Mouse (Mus musculus) hindbrain, postnatal 0 days (tissue): ENCODE measurements at regions not wholly inside any gene's neighbourhood (a gene's known extent, or its start where the extent isn't known, plus 50 kb on each side); places are given as distances from the start of the nearest gene placed in this dataset.
A peak's percentile ranks its signal among the peaks of the same experiment; 100 is the strongest.
"Not testable (repeated sequence)": the region's sequence is repeated elsewhere in the genome, so short reads cannot be mapped to it uniquely, and the experiment has no call there.

Source experiments
- ATAC-seq: fragments of 200-750 bp; cut with Nextera tagmentation; 2 replicates; pipeline ENCODE4 v1.8.0; 2017; ENCODE audit warnings: mild to moderate bottlenecking, moderate TSS enrichment, moderate library complexity
- DNase-seq: peaks from one replicate; pipeline ENCODE4 v3.0.0-alpha.2; 2015; ENCODE audit warnings: low spot score
- H3K27ac ChIP-seq: fragments of 300-500 bp; sonication (generic); 2 replicates; pipeline ENCODE4 v1.5.1; 2014; ENCODE audit warnings: mild to moderate bottlenecking
- H3K27me3 ChIP-seq: fragments of 300-500 bp; sonication (generic); 2 replicates; pipeline ENCODE4 v1.6.1; 2014; ENCODE audit warnings: low read length, mixed read lengths; ENCODE audit not compliant: insufficient read depth
- H3K36me3 ChIP-seq: fragments of 300-500 bp; sonication (generic); 2 replicates; pipeline ENCODE4 v1.6.1; 2014; ENCODE audit warnings: low read length, mixed read lengths; ENCODE audit not compliant: insufficient read depth
- H3K4me1 ChIP-seq: fragments of 300-500 bp; sonication (generic); 2 replicates; pipeline ENCODE4 v1.6.1; 2014; ENCODE audit warnings: antibody characterized with exemption, low read length, mixed read lengths; ENCODE audit not compliant: insufficient read depth
- H3K4me2 ChIP-seq: fragments of 300-500 bp; sonication (generic); 2 replicates; pipeline ENCODE4 v1.6.1; 2014; ENCODE audit warnings: low read depth, mild to moderate bottlenecking, low read length, moderate library complexity, mixed read lengths
- H3K4me3 ChIP-seq: fragments of 300-500 bp; sonication (generic); 2 replicates; pipeline ENCODE4 v1.5.1; 2014; ENCODE audit warnings: low read length
- H3K9ac ChIP-seq: fragments of 300-500 bp; sonication (generic); replicated peaks from 2 replicates; pipeline ENCODE4 v1.6.1; 2014; ENCODE audit warnings: mild to moderate bottlenecking, low read length, moderate library complexity, mixed read lengths
- H3K9me3 ChIP-seq: fragments of 300-500 bp; sonication (generic); 2 replicates; pipeline ENCODE4 v1.6.1; 2016; ENCODE audit warnings: low read length, mixed read lengths
- CTCF ChIP-seq: IDR thresholded peaks from 2 replicates; pipeline ENCODE4 v1.5.1; 2016; ENCODE audit warnings: antibody characterized with exemption, control low read depth, low read depth
- WGBS: fragments of 180-500 bp; shearing (Covaris S2); extraction: QIAGEN DNeasy Blood & Tissue Kit; methylation state at CpG from one replicate; pipeline ENCODE4 v1.1.7; 2014; 5-methylcytosine and 5-hydroxymethylcytosine counted together

GRCm38 (mm10) chr11:22589901-22590300 lies 78.0 kb downstream of the Tmem17 start:
- H3K27ac ChIP-seq, result no peak overlapping the region
- ATAC-seq, result no peak
- H3K4me3 ChIP-seq, result no peak overlapping the region
- H3K9ac ChIP-seq, result no peak overlapping the region
- DNase-seq, result no peak
- WGBS, result 41% methylated on average over 2 of the region's 2 CpGs
- no peaks in the 10 kb centered on the region for H3K9me3 ChIP-seq
- H3K4me2 ChIP-seq, result no peak overlapping the region
- H3K36me3 ChIP-seq, result no peaks in the 10 kb centered on the region
- no peak for TF ChIP-seq CTCF
- H3K4me1 ChIP-seq, result peaks cover 9% of the 10 kb centered on the region
- H3K27me3 ChIP-seq, result no peaks in the 10 kb centered on the region

DNA sequence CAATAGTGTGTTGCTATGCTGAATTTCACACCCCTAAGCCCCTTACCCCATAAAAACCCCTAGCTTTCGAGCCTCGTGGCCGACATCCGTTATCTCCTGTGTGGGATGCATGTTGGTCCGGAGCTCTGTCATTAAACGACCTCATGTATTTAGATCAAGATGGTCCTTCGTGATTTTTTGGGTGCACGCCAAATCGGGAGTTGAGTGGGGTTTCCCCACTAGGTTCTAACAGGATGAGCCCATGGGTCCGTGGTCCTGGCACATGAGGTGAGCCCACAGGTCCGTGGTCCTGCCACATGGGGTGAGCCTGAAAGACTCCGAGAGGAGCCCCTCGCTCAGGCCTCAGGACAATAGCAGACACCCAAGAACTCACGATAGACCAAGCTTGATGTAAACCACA lies 79.2 kb downstream of the Tmem17 start:
- not testable (repeated sequence) for DNase-seq, ATAC-seq, H3K36me3 ChIP-seq, H3K4me1 ChIP-seq, H3K4me2 ChIP-seq, H3K27ac ChIP-seq, H3K27me3 ChIP-seq, H3K4me3 ChIP-seq, H3K9ac ChIP-seq, H3K9me3 ChIP-seq
- 94% methylated on average over 14 of the region's 14 CpGs for WGBS

GRCm38 (mm10) chr11:22592706-22593105 lies 80.8 kb downstream of the Tmem17 start:
- no peaks in the 10 kb centered on the region for H3K36me3 ChIP-seq
- H3K4me1 ChIP-seq, result peaks cover 4% of the 10 kb centered on the region; the same call in 1 of the 2 replicates
- WGBS, result 91% methylated on average over 5 of the region's 5 CpGs
- H3K9ac ChIP-seq, result no peak overlapping the region
- H3K4me2 ChIP-seq, result no peak overlapping the region
- no peak overlapping the region for H3K4me3 ChIP-seq
- DNase-seq, result no peak
- no peak overlapping the region for H3K27ac ChIP-seq
- ATAC-seq, result no peak
- no peak for TF ChIP-seq CTCF
- no peaks in the 10 kb centered on the region for H3K9me3 ChIP-seq
- no peaks in the 10 kb centered on the region for H3K27me3 ChIP-seq

DNA sequence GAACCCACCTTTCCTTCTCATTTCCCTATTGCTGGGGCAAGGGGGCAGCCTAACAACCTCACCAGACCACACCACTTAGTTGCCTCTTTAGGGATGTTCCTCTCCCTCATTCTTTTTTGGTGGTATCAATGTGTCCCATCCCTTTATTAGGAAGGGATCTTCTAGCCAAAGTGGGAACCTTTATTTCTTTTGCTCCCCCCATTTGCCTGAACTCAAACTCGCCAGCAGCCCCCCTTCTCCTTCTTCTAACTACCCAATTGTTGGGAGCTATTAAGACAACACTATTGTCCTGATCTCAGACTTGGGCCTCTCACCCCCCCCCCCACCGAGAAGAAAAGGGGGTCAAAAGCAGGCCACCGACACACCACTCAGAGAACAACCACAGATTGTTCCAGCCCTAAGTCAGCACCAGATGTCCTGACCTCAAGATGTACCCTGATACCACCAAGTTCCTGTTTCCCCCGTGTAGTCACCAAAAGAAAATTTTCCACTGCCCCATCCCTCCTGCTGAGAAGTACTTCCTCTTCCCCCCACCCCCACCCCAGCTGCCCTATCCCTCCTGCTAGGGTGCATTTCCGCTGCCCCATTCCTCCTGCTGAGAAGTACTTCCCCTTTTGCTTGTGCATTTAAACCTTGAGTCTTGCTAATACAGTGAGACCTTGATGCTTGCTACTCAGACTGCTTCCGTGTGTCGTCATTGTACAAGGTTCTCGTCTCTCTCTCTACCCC lies 84.4 kb downstream of the Tmem17 start:
- DNase-seq (no peak), ATAC-seq (no peak)
- H3K9me3 ChIP-seq, result no peaks in the 10 kb centered on the region
- 75% methylated on average over 8 of the region's 8 CpGs for WGBS
- H3K4me1 ChIP-seq, result no peaks in the 10 kb centered on the region
- no peak overlapping the region for H3K9ac ChIP-seq
- TF ChIP-seq CTCF, result no peak
- no peaks in the 10 kb centered on the region for H3K27me3 ChIP-seq
- no peak overlapping the region for H3K27ac ChIP-seq
- H3K36me3 ChIP-seq, result no peaks in the 10 kb centered on the region
- no peak overlapping the region for H3K4me2 ChIP-seq
- H3K4me3 ChIP-seq, result no peak overlapping the region

DNA sequence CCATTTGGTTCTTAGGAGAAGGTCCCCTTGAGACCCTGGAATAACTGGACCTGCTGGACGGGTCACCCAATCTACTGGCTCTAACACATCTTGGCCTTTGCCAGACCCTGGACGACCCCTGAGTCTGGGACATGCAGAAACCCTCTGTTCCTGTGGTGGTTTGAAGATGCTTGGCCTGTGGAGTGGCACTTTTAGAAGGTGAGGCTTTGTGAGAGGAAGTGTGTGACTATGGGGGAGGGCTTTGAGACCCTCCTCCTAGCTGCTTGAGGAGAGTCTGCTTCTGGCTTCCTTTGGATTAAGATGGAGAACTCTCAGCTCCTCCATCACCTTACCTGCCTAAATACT lies 84.9 kb downstream of the Tmem17 start:
- H3K4me1 ChIP-seq, result no peaks in the 10 kb centered on the region
- TF ChIP-seq CTCF, result no peak
- ATAC-seq (no peak), DNase-seq (no peak)
- H3K4me2 ChIP-seq, result no peak overlapping the region
- no peak overlapping the region for H3K4me3 ChIP-seq
- WGBS, result 87% methylated on average over 2 of the region's 2 CpGs
- no peaks in the 10 kb centered on the region for H3K36me3 ChIP-seq
- no peak overlapping the region for H3K9ac ChIP-seq
- no peaks in the 10 kb centered on the region for H3K9me3 ChIP-seq
- H3K27me3 ChIP-seq, result no peaks in the 10 kb centered on the region
- no peak overlapping the region for H3K27ac ChIP-seq

DNA sequence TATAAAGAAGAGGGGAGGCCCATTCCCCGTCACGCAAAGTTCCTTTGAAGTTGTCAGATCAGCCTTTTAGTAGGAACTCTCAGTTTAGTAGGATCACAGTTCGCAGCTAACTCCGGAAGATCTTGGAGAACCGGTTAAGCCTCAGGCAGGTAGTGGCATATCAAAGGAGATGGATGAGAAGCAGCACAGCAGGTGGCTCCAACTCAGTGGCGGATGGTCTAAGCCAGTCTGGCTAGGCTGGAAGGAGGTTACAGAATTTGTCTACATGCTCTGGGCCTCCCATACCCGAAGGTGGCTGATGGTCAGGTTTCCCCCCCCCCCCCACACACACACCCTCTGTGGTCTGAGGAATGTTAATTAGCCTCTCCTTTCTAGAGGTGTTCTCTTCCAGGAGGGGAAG lies 88.5 kb downstream of the Tmem17 start:
- Histone ChIP-seq H3K4me2 (no peak overlapping the region), H3K27me3 (no peaks in the 10 kb centered on the region), H3K4me1 (no peaks in the 10 kb centered on the region), H3K36me3 (no peaks in the 10 kb centered on the region), H3K4me3 (no peak overlapping the region), H3K9ac (no peak overlapping the region), H3K9me3 (no peaks in the 10 kb centered on the region), H3K27ac (no peak overlapping the region)
- no peak for TF ChIP-seq CTCF
- ATAC-seq (no peak), DNase-seq (no peak)
- 73% methylated on average over 7 of the region's 7 CpGs for WGBS

- peak; percentile 63 for DNase-seq
- no peaks in the 10 kb centered on the region for H3K4me1 ChIP-seq
- ATAC-seq, result peak; percentile 78
Observed at GRCm38 (mm10) chr11:22601977-22602376, 90.1 kb downstream of the Tmem17 start.

More at GRCm38 (mm10) chr11:22601977-22602376, 90.1 kb downstream of the Tmem17 start:
- no peak for TF ChIP-seq CTCF
- no peaks in the 10 kb centered on the region for H3K27me3 ChIP-seq
- H3K4me3 ChIP-seq, result no peak overlapping the region
- H3K27ac ChIP-seq, result no peak overlapping the region
- WGBS, result 10% methylated on average over 3 of the region's 3 CpGs
- no peaks in the 10 kb centered on the region for H3K36me3 ChIP-seq
- H3K9me3 ChIP-seq, result no peaks in the 10 kb centered on the region
- H3K4me2 ChIP-seq, result no peak overlapping the region
- H3K9ac ChIP-seq, result no peak overlapping the region
